Mouse (Mus musculus) liver, adult 2 months (tissue): ENCODE measurements around the gene Plin2. TPM values are rescaled to one million over a fixed set of nuclear protein-coding genes. Genes with fewer than 3 reads are reported as not detected.
A peak's percentile ranks its signal among the peaks of the same experiment; 100 is the strongest.
"Not testable (repeated sequence)": the region's sequence is repeated elsewhere in the genome, so short reads cannot be mapped to it uniquely, and the experiment has no call there.

Experiments
- DNase-seq: peaks from one replicate; pipeline ENCODE4 v3.0.0-alpha.2; 2011; ENCODE audit warnings: low read depth, low spot score; ENCODE audit errors: extremely low read depth
- H3K27ac ChIP-seq: fragments of 200-500 bp; replicated peaks from 2 replicates; pipeline ENCODE4 v1.5.1; 2012; ENCODE audit warnings: low read depth, mild to moderate bottlenecking, control low read depth, inconsistent platforms, low read length; ENCODE audit not compliant: insufficient read depth
- H3K27me3 ChIP-seq: fragments of 200-500 bp; 2 replicates; pipeline ENCODE4 v1.6.1; 2012; ENCODE audit warnings: mild to moderate bottlenecking, moderate library complexity, low read length, inconsistent platforms; ENCODE audit not compliant: control insufficient read depth, insufficient read depth
- H3K36me3 ChIP-seq: fragments of 200-500 bp; 2 replicates; pipeline ENCODE4 v1.6.1; 2012; ENCODE audit warnings: low read length, inconsistent platforms; ENCODE audit not compliant: control insufficient read depth, insufficient read depth
- H3K4me1 ChIP-seq: fragments of 200-500 bp; 2 replicates; pipeline ENCODE4 v1.6.1; 2011; ENCODE audit warnings: low read length; ENCODE audit not compliant: control insufficient read depth, insufficient read depth
- H3K4me3 ChIP-seq: fragments of 200-500 bp; 2 replicates; pipeline ENCODE4 v1.5.1; 2011; ENCODE audit warnings: low read depth, mild to moderate bottlenecking, control low read depth, low read length, moderate library complexity; ENCODE audit not compliant: insufficient read depth
- H3K79me2 ChIP-seq: fragments of 200-500 bp; 2 replicates; pipeline ENCODE4 v1.6.1; 2012; ENCODE audit warnings: inconsistent platforms, mild to moderate bottlenecking, low read length, moderate library complexity; ENCODE audit not compliant: control insufficient read depth, insufficient read depth
- H3K9ac ChIP-seq: fragments of 200-500 bp; 2 replicates; pipeline ENCODE4 v1.6.1; 2012; ENCODE audit warnings: low read depth, mild to moderate bottlenecking, control low read depth, inconsistent platforms, low read length
- CTCF ChIP-seq: fragments of 200-500 bp; IDR thresholded peaks from 2 replicates; pipeline ENCODE4 v1.5.1; 2011; ENCODE audit warnings: low read depth, low read length, control low read depth
- POLR2A ChIP-seq: fragments of 200-500 bp; IDR thresholded peaks from 2 replicates; pipeline ENCODE4 v1.6.1; 2011; ENCODE audit warnings: low read length, control low read depth; ENCODE audit not compliant: insufficient read depth; ENCODE audit errors: extremely low read depth
- WGBS: fragments of 180-500 bp; shearing (Covaris S2); methylation state at CpG from one replicate; pipeline ENCODE4 v1.1.7; 2018; 5-methylcytosine and 5-hydroxymethylcytosine counted together
- polyA plus RNA-seq: library from polyadenylated mRNA; depleted of rRNA; stranded (reverse); fragments of >200 nt; gene quantifications from 2 replicates; pipeline ENCODE4 v1.2.3, GENCODE M21; 2012
- total RNA-seq: library from RNA; depleted of rRNA; stranded (reverse); fragments of >200 nt; gene quantifications from 2 replicates; pipeline ENCODE4 v1.2.3, GENCODE M21; 2014

Gene Plin2
- total and polyA plus RNA-seq, 2 experiments, result 339 to 502 TPM

DNA sequence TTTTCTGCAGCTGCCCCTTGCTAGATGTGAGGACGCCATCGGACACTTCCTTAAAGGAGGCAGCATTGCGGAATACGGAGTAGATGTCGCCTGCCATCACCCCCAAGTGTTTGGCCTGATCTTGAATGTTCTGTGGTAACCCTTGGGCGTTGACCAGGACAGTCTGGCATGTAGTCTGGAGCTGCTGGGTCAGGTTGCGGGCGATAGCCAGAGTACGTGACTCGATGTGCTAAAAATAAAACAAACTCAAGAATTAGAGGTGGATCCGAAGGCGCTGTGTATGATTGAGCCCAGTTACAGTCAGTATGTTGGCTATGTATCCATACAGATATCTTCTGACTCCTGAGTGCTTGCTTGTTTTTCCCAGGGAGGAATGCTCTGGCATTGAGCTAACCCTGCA lies 12.7 kb downstream of the Plin2 start:
- Histone ChIP-seq H3K9ac (no peak overlapping the region), H3K36me3 (peaks cover 65% of the 10 kb centered on the region), H3K4me3 (no peak overlapping the region), H3K27me3 (no peaks in the 10 kb centered on the region), H3K4me1 (peaks cover 7% of the 10 kb centered on the region; the same call in 1 of the 2 replicates), H3K79me2 (no peaks in the 10 kb centered on the region), H3K27ac (no peak overlapping the region)
- 46% methylated on average over 12 of the region's 12 CpGs for WGBS
- TF ChIP-seq POLR2A (no peak), CTCF (no peak)
- peak; percentile 63 for DNase-seq

DNA sequence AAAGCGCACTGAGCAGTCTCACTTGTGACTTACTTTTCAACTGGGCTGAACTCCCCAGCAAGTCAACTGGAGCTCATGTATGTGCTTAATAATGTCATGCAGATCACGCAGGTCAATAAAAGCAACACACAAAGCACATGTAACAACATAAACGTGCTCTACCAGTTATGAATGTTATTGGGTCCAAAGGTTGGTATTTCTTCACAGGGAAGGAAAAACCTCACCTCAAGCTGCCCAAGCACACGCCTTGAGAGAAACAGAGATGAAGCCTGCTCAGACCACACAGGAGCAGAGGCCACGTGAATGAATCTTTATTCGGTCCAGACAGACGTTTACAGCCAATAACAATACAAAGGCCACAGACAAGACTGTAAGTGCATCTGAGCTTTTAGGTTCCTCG lies 13.4 kb downstream of the Plin2 start:
- not testable (repeated sequence) for H3K27ac ChIP-seq, H3K27me3 ChIP-seq, H3K79me2 ChIP-seq, H3K4me3 ChIP-seq, H3K9ac ChIP-seq, H3K4me1 ChIP-seq
- H3K36me3 ChIP-seq, result peaks cover 59% of the 10 kb centered on the region
- DNase-seq, result peak; percentile 58
- 59% methylated on average over 8 of the region's 8 CpGs for WGBS

DNA sequence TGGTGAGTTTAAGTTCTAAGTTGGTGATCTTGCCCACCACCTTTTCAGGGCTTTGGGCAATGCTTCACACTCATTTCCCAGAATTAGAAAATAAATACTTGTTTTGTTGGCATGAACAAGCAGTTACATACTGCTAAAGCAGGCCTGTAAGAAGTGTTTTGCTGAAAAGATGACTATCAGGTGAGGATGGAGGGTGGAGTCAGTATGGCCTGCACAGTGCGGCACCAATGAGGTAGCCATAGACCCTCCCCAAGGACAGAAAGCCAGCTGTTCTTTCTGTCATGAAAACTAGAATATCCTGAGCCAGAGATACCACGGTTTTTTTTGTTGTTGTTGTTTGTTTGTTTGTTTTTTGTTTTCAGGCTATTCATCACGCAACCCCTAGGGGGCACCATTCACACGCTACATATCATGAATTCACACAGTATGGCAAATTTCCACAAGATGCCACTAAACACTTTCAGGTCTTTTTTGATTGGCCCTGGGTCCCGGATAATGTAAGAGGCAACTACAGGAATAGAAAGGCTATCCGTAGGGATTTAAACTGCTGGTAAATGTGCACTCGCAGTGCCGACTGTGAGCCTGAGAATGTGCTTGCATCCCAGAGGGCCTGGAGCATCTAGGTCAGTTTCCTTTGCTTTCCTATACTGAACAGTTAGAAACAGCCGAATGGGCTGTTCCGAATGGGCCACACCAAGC lies 18.0 kb downstream of the Plin2 start:
- H3K79me2 ChIP-seq, result no peaks in the 10 kb centered on the region

DNA sequence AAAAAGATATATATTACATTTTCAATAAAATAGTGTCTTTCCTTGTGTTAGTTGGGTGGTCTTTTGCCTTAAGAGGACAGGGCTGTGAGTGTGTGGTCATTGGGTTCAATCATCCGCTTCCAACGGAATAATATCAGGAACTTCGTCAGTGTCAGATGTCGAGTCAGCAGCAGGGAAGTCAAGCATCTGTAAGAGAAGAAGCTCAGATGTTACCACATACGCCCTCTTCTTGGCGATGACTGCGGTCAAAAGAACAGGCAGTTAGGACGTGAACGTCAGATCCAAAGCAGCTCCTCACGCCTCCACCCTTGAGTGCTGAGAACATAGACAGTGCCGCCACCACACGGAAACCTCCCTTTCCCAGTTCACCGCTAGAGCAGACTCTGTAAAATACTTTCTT lies 21.5 kb downstream of the Plin2 start:
- not testable (repeated sequence) for H3K9ac ChIP-seq, H3K4me3 ChIP-seq, H3K27me3 ChIP-seq, H3K79me2 ChIP-seq, H3K36me3 ChIP-seq, H3K27ac ChIP-seq, DNase-seq, H3K4me1 ChIP-seq
- 87% methylated on average over 10 of the region's 13 CpGs for WGBS

More for the DNA sequence above, 18.0 kb downstream of the Plin2 start:
- Histone ChIP-seq H3K9ac (no peak overlapping the region), H3K4me3 (no peak overlapping the region), H3K27me3 (no peaks in the 10 kb centered on the region), H3K36me3 (peaks cover 17% of the 10 kb centered on the region), H3K27ac (no peak overlapping the region), H3K4me1 (no peaks in the 10 kb centered on the region)
- TF ChIP-seq POLR2A, result no peak
- TF ChIP-seq CTCF, result no peak
- WGBS, result 59% methylated on average over 10 of the region's 10 CpGs
- peak; percentile 62 for DNase-seq

DNA sequence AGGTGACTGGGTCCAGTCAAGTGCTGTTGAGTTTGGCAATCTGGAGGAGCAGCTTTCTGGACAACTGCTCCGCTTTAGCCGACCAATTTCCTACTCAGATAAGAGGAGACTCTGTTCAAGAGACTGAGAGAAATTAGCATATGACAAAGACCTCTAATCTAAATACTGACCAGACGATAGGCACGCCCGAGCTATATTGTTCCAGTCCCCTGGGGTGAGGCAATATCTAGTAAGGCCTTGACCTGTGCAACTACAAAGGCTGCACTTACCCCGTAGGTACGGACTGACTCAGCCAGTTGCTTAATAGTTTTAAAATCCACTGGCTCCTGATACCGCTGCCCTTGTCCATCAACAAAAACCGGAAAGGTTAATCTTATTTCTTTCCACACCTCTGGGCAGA lies 32.3 kb downstream of the Plin2 start:
- H3K9ac ChIP-seq, H3K36me3 ChIP-seq, H3K4me1 ChIP-seq, H3K27me3 ChIP-seq, H3K79me2 ChIP-seq, H3K4me3 ChIP-seq, H3K27ac ChIP-seq: not testable (repeated sequence)
- 41% methylated on average over 9 of the region's 9 CpGs for WGBS
- peak; percentile 13 for DNase-seq

DNA sequence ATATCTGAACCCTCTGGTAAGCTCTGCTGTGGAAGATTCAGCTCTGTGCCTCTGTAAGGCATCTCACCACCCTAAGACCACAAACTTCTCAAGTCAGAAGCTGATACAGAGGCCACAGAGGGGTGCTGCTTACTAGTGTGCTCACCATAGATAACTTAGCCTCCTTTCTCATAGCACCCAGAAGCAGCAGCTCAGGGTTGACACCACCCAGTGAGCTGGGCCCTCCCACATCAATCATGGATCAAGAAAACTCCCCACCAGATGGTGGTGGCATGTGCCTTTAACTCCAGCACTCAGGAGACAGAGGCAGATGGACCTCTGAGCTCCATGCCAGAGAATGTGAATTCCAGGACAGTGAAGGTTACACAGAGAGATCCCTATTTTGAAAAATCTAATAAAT lies 35.0 kb downstream of the Plin2 start:
- H3K79me2 ChIP-seq, H3K9ac ChIP-seq, DNase-seq, H3K4me3 ChIP-seq, H3K27me3 ChIP-seq, H3K4me1 ChIP-seq, H3K27ac ChIP-seq, H3K36me3 ChIP-seq: not testable (repeated sequence)

DNA sequence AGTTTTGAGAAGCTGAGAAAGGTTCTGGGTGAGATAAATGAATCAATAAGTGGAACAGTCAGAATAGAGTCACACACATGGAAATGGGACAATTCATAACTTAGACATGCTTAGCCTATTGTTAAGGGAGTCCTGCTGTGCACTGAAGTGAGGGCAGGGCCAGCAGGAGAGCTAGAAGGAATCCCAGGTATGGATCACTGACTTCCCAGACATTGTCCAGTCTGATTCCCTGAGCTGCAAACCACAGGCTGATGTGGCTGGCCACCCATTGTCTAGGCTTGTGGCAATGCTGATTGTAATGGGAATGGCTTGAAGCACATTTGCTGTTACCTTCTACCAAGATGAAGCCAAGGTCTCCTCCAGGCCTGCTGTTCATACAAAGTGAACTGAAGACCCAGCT lies 35.5 kb downstream of the Plin2 start:
- H3K4me1 ChIP-seq, H3K36me3 ChIP-seq, H3K79me2 ChIP-seq, DNase-seq, H3K27me3 ChIP-seq, H3K27ac ChIP-seq, H3K9ac ChIP-seq, H3K4me3 ChIP-seq: not testable (repeated sequence)

DNA sequence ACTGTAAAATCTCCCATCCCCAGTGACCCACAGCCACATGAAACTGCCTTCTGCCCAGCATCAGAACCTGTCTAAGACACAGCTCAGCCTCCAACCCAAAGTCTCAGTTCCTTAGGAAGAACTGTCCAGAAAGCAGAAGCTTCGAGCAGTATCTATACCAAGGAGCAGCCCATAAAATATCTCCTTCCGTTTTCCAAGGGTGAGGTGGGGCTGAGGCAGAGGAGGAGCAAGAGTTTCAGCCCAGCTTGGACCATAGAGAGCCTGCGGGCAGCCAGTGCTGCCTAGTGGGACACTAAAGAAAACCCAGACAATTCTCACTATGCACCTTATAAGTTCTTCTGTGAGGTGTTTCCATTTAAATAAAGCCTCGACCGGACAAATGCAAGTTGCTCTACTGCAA lies 37.3 kb downstream of the Plin2 start:
- H3K4me1 ChIP-seq, H3K36me3 ChIP-seq, H3K4me3 ChIP-seq, H3K27ac ChIP-seq, H3K27me3 ChIP-seq, H3K9ac ChIP-seq, DNase-seq, H3K79me2 ChIP-seq: not testable (repeated sequence)
- 73% methylated on average over 5 of the region's 5 CpGs for WGBS
